Mouse (Mus musculus) liver, postnatal 0 days (tissue): ENCODE data around the gene Magea5.
"Not testable (repeated sequence)": the region's sequence is repeated elsewhere in the genome, so short reads cannot be mapped to it uniquely, and the experiment has no call there.

ENCODE experiments used
- CTCF ChIP-seq: sonication (generic); IDR thresholded peaks from 2 replicates; pipeline ENCODE4 v1.5.1; 2016; ENCODE audit warnings: antibody characterized with exemption, low read depth
- EP300 ChIP-seq: IDR thresholded peaks from 2 replicates; pipeline ENCODE4 v1.6.1; 2016; ENCODE audit warnings: antibody characterized with exemption, low read depth, mild to moderate bottlenecking

DNA sequence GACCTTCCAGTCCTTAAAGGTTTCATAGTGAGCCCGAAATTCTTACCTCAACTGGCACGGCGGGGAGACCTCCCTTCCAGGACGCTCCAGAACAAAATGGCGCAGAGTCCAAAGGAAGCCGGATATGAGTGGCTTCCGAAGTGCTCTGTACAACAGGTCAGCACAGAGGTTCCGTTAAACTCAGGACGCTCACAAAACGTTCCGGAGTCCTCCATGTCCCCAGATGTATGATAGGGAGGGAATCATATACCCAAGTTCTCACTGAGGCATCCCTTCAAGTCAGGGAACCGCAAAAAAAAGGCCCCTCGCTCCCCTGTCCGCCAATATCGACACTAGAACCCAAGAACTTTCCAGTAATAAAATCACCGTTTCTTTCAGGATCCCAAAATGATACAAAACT, at the start of gene Magea5:
- TF ChIP-seq CTCF, EP300: not testable (repeated sequence)
